9 mouse cellular contexts compared by ENCODE assay signal in genomic region chr12:106939381-106939780, GRCm38 (mm10).
DNase-seq lines count a peak whose midpoint lies in the region; ATAC-seq and TF ChIP-seq lines count a peak whose summit lies in the region.
"Had no signal": no experiment of that assay in that cellular context is flagged by ENCODE, and none has a peak within 500 bp of the region (broad histone marks: within the 10 kb centered on the region; RNA-seq: fewer than 3 reads in every experiment).

No protein-coding gene starts in this region.

- H3K4me3 ChIP-seq in heart, embryonic 11.5 days (ENCODE audit: low read depth, low read length): no peak overlapping the region
- H3K4me3 ChIP-seq in gastrocnemius, adult 2 months: peak overlapping the region; percentile 18
- no peak overlapping the region for H3K4me3 ChIP-seq in hindbrain, embryonic 13.5 days
- H3K4me3 ChIP-seq: limb, embryonic 13.5 days had no signal

- DNase-seq in heart, adult 11 months: peak; percentile 94
- DNase-seq in cerebellum, adult 11 months: peak; percentile 20
- peak; percentile 33 for DNase-seq in gastrocnemius, adult 2 months
- DNase-seq in left cerebral cortex, postnatal 36 days (ENCODE audit: low spot score in 2 of 2): peak; percentile 80 to 81
- DNase-seq in retina, postnatal 1 day: no peak
- no peak for DNase-seq in embryo, embryonic 10 days (ENCODE audit: low spot score)

- peaks cover 3% of the 10 kb centered on the region; the same call in 1 of the 2 replicates for H3K27me3 ChIP-seq in heart, embryonic 11.5 days (ENCODE audit: control insufficient read depth, insufficient read depth, low read length)
- no peaks in the 10 kb centered on the region for H3K27me3 ChIP-seq in hindbrain, embryonic 13.5 days

- no peak for TF ChIP-seq CTCF in gastrocnemius, adult 2 months (IDR thresholded peaks at IDR 0.05)

- no peak for ATAC-seq in heart, embryonic 11.5 days (replicated peaks; ENCODE audit: insufficient number of reproducible peaks, low FRiP score, low TSS enrichment)
- ATAC-seq in hindbrain, embryonic 13.5 days (ENCODE audit: low FRiP score): no peak

- H3K9ac ChIP-seq in heart, embryonic 11.5 days (ENCODE audit: low read depth, low read length): no peak overlapping the region
- H3K9ac ChIP-seq in hindbrain, embryonic 13.5 days: no peak overlapping the region
- H3K9ac ChIP-seq: limb, embryonic 13.5 days had no signal

- intact Hi-C loops in gastrocnemius, adult 2 months (cut with DNase I): no loop called here
- intact Hi-C loops in left cerebral cortex, postnatal 36 days (cut with DNase I): no loop called here

- H3K36me3 ChIP-seq in heart, embryonic 11.5 days (ENCODE audit: control insufficient read depth, insufficient read depth, low read length): no peaks in the 10 kb centered on the region
- no peaks in the 10 kb centered on the region for H3K36me3 ChIP-seq in hindbrain, embryonic 13.5 days
- H3K36me3 ChIP-seq: limb, embryonic 13.5 days had no signal

- no peak overlapping the region for H3K27ac ChIP-seq in heart, embryonic 11.5 days (ENCODE audit: low read depth, low read length)
- no peak overlapping the region; the same call in 1 of the 2 replicates for H3K27ac ChIP-seq in gastrocnemius, adult 2 months
- no peak overlapping the region for H3K27ac ChIP-seq in hindbrain, embryonic 13.5 days
- H3K27ac ChIP-seq: limb, embryonic 13.5 days had no signal

- no peaks in the 10 kb centered on the region for H3K9me3 ChIP-seq in heart, embryonic 11.5 days (replicated peaks; ENCODE audit: control insufficient read depth, low read length)
- no peaks in the 10 kb centered on the region for H3K9me3 ChIP-seq in hindbrain, embryonic 13.5 days
- H3K9me3 ChIP-seq: limb, embryonic 13.5 days had no signal

- no peak overlapping the region for H3K4me2 ChIP-seq in heart, embryonic 11.5 days
- H3K4me2 ChIP-seq in hindbrain, embryonic 13.5 days: no peak overlapping the region
- H3K4me2 ChIP-seq: limb, embryonic 13.5 days had no signal

- no peaks in the 10 kb centered on the region for H3K4me1 ChIP-seq in heart, embryonic 11.5 days (ENCODE audit: control insufficient read depth, insufficient read depth, low read length)
- H3K4me1 ChIP-seq in hindbrain, embryonic 13.5 days (replicated peaks): peaks cover 10% of the 10 kb centered on the region
- H3K4me1 ChIP-seq: limb, embryonic 13.5 days had no signal

- whole genome bisulfite sequencing in heart, embryonic 11.5 days (ENCODE audit: insufficient replicate concordance): 75% methylated on average over 12 of the region's 12 CpGs
- 82% methylated on average over 12 of the region's 12 CpGs for WGBS in hindbrain, embryonic 13.5 days

Comparison
In these comparisons a context has a peak if more than half of its experiments do, and no peak if none do; other contexts are left out.
1. DNase-seq: peak in heart, adult 11 months (single experiment), cerebellum, adult 11 months (single experiment), gastrocnemius, adult 2 months (single experiment) and left cerebral cortex, postnatal 36 days (2 of 2); none in retina, postnatal 1 day (single experiment) and embryo, embryonic 10 days (single experiment).